Mouse (Mus musculus) liver, embryonic 13.5 days (tissue): Measurements from ENCODE around the gene Ppib. TPM values are rescaled to one million over a fixed set of nuclear protein-coding genes. Genes with fewer than 3 reads are reported as not detected.

Source experiments
- ATAC-seq: fragments of 200-750 bp; cut with Nextera tagmentation; 2 replicates; pipeline ENCODE4 v1.8.0; 2017; ENCODE audit warnings: low read depth, mild to moderate bottlenecking, moderate number of reproducible peaks, moderate library complexity
- DNase-seq: peaks from one replicate; pipeline ENCODE4 v3.0.0; 2022
- H3K27ac ChIP-seq: fragments of 300-500 bp; sonication (generic); 2 replicates; pipeline ENCODE4 v1.5.1; 2015; ENCODE audit warnings: moderate library complexity, mild to moderate bottlenecking, inconsistent platforms
- H3K27me3 ChIP-seq: fragments of 300-500 bp; sonication (generic); 2 replicates; pipeline ENCODE4 v1.6.1; 2015; ENCODE audit warnings: mild to moderate bottlenecking, inconsistent platforms
- H3K36me3 ChIP-seq: fragments of 300-500 bp; sonication (generic); 2 replicates; pipeline ENCODE4 v1.6.1; 2015; ENCODE audit warnings: mild to moderate bottlenecking, inconsistent platforms
- H3K4me1 ChIP-seq: fragments of 300-500 bp; sonication (generic); replicated peaks from 2 replicates; pipeline ENCODE4 v1.6.1; 2015; ENCODE audit warnings: inconsistent platforms
- H3K4me2 ChIP-seq: fragments of 300-500 bp; sonication (generic); 2 replicates; pipeline ENCODE4 v1.6.1; 2015; ENCODE audit warnings: inconsistent platforms, mild to moderate bottlenecking, moderate library complexity
- H3K4me3 ChIP-seq: fragments of 300-500 bp; sonication (generic); replicated peaks from 2 replicates; pipeline ENCODE4 v1.5.1; 2015; ENCODE audit warnings: mild to moderate bottlenecking, inconsistent platforms
- H3K9ac ChIP-seq: fragments of 300-500 bp; sonication (generic); 2 replicates; pipeline ENCODE4 v1.6.1; 2015; ENCODE audit warnings: mild to moderate bottlenecking, inconsistent platforms
- H3K9me3 ChIP-seq: fragments of 300-500 bp; sonication (generic); replicated peaks from 2 replicates; pipeline ENCODE4 v1.6.1; 2016; ENCODE audit warnings: inconsistent platforms
- WGBS: fragments of 180-500 bp; shearing (Covaris S2); methylation state at CpG from one replicate; pipeline ENCODE4 v1.1.7; 2015; ENCODE audit not compliant: insufficient replicate concordance; 5-methylcytosine and 5-hydroxymethylcytosine counted together
- polyA plus RNA-seq: library from polyadenylated mRNA; unstranded; fragments of >200 nt; fragmentation: Nextera tagmentation; extraction: Ambion mirVana; gene quantifications from 2 replicates; pipeline ENCODE4 v1.2.1, GENCODE M21; 2015

Gene Ppib
- 380 and 383 TPM in 2 replicates for polyA plus RNA-seq

DNA sequence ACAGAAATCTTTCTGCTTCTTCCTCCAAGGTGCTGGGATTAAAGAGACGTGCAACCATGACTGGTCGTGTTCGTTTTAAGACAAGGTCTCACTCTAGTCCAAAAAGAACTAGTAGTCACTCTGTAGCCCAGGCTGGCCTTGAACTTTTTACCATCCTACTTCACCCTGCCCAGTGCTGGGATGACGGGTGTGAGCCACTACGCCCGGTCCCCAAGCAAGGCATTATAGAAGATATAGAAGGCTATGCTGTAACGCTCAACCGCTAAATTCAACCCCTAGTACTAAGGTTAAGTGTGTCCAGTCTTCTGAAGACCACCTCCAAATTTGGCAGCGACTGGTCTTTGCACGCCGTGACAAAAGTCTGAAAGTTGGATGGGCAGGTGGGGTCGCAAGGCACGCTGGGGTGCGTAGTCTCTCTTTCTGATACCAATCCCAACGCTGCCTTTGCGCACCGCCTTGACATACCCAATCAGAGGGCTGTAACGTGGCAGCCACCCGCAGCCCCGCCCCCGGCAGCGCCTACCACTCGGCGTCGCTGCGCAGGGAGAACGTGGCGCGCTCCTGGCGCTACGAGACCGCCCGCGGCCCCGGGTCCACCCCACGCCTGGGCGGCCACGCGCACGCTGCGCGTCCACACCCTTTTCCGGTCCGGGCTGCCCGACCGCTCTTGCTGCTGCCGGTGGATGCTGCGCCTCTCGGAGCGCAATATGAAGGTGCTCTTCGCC is at the start of gene Ppib:
Ppib (plus strand) TSS at position 640 of the 725 bp plus-strand sequence.
- under 1% methylated on average over 51 of the region's 51 CpGs for WGBS
- peak; percentile 98 for DNase-seq
- H3K9ac ChIP-seq, result peak within 1 kb of the TSS; percentile 92

DNA sequence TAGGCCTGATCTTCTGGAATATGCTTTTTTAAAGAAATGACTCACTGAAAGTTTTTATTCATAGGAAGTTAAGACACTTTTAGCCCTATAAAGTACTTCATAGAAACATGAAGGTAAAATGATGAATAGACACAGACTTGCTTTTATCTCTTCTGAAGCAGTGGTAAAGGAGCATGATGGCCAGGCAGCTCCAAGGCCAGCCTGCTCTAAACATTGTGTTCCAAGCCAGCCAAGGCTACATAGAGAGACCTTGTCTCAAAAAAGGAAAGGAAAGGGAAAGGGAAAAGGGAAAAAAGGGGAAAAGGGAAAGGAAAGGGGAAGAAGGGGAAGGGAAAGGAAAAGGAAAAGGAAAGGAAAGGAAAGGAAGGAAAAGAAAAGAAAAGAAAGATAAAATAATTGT is 39.4 kb upstream of the Ppib start:
- H3K9ac ChIP-seq, result no peak overlapping the region
- peaks cover 4% of the 10 kb centered on the region; the same call in 1 of the 2 replicates for H3K36me3 ChIP-seq
- no peak overlapping the region for H3K27ac ChIP-seq
- no peak overlapping the region for H3K4me2 ChIP-seq
- no peak for ATAC-seq
- H3K9me3 ChIP-seq, result no peaks in the 10 kb centered on the region
- no peak for DNase-seq
- H3K4me3 ChIP-seq, result no peak overlapping the region
- H3K4me1 ChIP-seq, result no peaks in the 10 kb centered on the region; the same call in 1 of the 2 replicates
- no peaks in the 10 kb centered on the region for H3K27me3 ChIP-seq

More for the DNA sequence above, at the start of gene Ppib:
- H3K9me3 ChIP-seq, result no peaks in the 10 kb centered on the region
- H3K27me3 ChIP-seq, result no peaks in the 10 kb centered on the region
- peaks cover 32% of the 10 kb centered on the region for H3K36me3 ChIP-seq
- peak within 1 kb of the TSS; percentile 85 for H3K4me3 ChIP-seq
- peak; percentile 95 for ATAC-seq
- peak within 1 kb of the TSS; percentile 89 for H3K27ac ChIP-seq
- H3K4me1 ChIP-seq, result peaks cover 34% of the 10 kb centered on the region
- peak within 1 kb of the TSS; percentile 78 for H3K4me2 ChIP-seq

DNA sequence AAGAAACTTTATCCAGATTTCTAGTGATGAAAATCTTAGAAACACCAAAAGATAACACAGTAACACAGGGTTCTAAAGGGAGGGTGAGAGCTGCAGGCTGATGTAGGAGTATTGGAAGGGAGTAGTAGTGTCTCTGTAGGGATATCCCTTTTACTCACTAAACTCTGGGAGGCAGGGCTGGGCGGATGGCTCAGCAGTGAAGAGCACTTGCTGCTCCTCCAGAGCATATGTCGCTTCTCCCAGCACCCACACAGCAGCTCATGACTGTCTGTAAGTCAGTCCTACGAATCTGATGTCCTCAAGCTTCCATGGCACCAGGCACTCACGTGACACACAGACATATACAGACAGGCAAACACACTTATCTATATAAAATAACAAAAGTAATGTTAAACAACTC is 21.9 kb upstream of the Ppib start:
- Histone ChIP-seq H3K27me3 (no peaks in the 10 kb centered on the region), H3K4me3 (no peak overlapping the region), H3K4me1 (no peaks in the 10 kb centered on the region), H3K4me2 (no peak overlapping the region), H3K36me3 (peaks cover 19% of the 10 kb centered on the region), H3K9me3 (no peaks in the 10 kb centered on the region), H3K9ac (no peak overlapping the region), H3K27ac (no peak overlapping the region)
- WGBS, result 85% methylated on average over 4 of the region's 4 CpGs
- DNase-seq (no peak), ATAC-seq (no peak)

DNA sequence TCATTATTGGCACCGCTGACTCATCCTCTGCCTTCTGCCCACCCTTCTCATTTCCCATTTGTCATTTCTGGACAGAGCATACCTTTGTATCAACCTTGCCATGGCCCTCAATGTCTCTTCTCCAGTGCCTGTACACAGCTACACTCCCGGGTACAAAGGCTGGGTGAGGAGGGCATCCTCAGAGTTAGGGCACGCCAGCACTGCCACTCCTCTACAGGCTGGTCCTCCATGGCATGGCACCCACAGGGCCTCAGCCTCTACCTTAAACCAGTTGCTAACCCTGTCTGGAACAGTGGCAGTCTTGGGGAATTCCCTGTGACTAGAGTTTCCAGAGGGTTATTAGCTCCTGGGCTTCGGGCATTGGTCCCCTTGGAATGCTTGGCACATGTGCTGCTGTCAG is 21.4 kb upstream of the Ppib start:
- Histone ChIP-seq H3K4me2 (no peak overlapping the region), H3K4me3 (no peak overlapping the region), H3K9me3 (no peaks in the 10 kb centered on the region), H3K9ac (no peak overlapping the region), H3K27me3 (no peaks in the 10 kb centered on the region), H3K4me1 (no peaks in the 10 kb centered on the region), H3K27ac (no peak overlapping the region), H3K36me3 (peaks cover 19% of the 10 kb centered on the region)
- ATAC-seq (no peak), DNase-seq (no peak)
- 75% methylated on average over 4 of the region's 4 CpGs for WGBS

DNA sequence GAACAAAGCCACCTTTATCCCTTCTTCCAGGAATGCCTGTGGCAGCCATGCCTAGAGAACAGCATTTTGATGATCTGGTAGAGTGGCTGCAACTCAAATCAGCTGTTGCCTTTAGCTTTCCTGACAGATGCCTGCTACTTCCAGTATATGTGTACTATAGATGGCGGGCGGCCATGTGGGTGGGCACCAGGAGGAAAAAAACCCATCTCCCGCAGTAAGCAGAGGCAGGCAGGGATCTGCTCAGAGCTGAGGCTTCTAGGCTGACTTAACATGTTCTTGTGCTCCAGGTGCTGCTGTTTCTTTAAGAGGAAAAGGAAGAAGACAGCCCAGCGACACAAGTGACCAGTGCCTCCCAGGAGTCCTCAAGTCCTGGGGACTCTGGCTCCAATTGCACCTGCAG is 20.7 kb upstream of the Ppib start:
- H3K4me1 ChIP-seq, result no peaks in the 10 kb centered on the region
- no peak overlapping the region for H3K4me2 ChIP-seq
- no peaks in the 10 kb centered on the region for H3K9me3 ChIP-seq
- H3K27ac ChIP-seq, result no peak overlapping the region
- H3K4me3 ChIP-seq, result no peak overlapping the region
- no peak for ATAC-seq
- peaks cover 19% of the 10 kb centered on the region for H3K36me3 ChIP-seq
- no peaks in the 10 kb centered on the region for H3K27me3 ChIP-seq
- WGBS, result 76% methylated on average over 4 of the region's 4 CpGs
- DNase-seq, result no peak
- H3K9ac ChIP-seq, result no peak overlapping the region

GRCm38 (mm10) chr9:66040801-66041200 is 19.2 kb upstream of the Ppib start:
- Histone ChIP-seq H3K27ac (no peak overlapping the region), H3K4me3 (no peak overlapping the region), H3K9ac (no peak overlapping the region), H3K4me1 (no peaks in the 10 kb centered on the region), H3K36me3 (peaks cover 19% of the 10 kb centered on the region), H3K4me2 (no peak overlapping the region), H3K9me3 (no peaks in the 10 kb centered on the region), H3K27me3 (no peaks in the 10 kb centered on the region)
- 66% methylated on average over 3 of the region's 3 CpGs for WGBS
- DNase-seq (no peak), ATAC-seq (no peak)

DNA sequence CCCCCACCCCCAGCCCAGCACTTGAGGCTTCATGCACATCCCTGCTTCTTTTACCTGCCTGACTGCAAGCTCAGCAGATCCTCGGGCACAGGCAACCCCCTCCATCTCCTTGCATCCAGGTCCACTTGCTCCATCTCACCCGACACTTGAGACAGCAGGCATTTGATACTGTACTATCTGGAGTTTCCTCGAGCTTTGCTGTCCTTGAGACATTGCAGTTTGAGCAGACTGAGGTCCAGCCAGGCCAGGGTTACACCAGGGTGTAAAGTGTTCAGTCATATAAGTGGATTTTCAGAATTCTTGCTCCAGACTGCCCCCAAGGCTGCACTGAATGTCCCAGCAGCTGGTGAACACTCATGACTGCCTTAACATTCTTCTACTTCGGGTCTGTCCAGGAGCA is 17.7 kb upstream of the Ppib start:
- Histone ChIP-seq H3K27ac (no peak overlapping the region), H3K27me3 (no peaks in the 10 kb centered on the region), H3K4me3 (no peak overlapping the region), H3K4me2 (no peak overlapping the region), H3K4me1 (no peaks in the 10 kb centered on the region), H3K9ac (no peak overlapping the region), H3K36me3 (peaks cover 19% of the 10 kb centered on the region), H3K9me3 (no peaks in the 10 kb centered on the region)
- no peak for ATAC-seq
- no peak for DNase-seq
- WGBS, result 68% methylated on average over 4 of the region's 4 CpGs

DNA sequence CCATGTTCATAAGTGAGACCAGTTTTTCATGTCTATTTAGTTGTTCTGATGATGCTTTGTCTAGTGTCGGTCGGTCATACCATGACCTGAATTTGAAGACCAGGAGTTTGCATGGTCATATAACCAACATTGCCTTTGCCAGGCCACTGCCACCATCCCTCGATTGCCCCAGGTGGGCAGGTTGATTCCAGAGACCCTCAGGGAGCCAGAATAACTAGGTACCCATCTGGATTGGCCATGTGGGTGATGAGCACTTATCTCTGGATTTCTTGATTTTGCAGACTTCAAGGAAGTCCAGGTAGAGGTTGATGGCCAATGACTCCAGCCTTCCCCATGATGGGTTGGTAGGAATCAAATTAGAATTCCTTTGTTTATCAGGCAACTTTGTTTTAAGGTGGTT is 16.8 kb upstream of the Ppib start:
- Histone ChIP-seq H3K4me2 (no peak overlapping the region), H3K27me3 (no peaks in the 10 kb centered on the region), H3K36me3 (peaks cover 15% of the 10 kb centered on the region), H3K4me3 (no peak overlapping the region), H3K9ac (no peak overlapping the region), H3K27ac (no peak overlapping the region), H3K4me1 (no peaks in the 10 kb centered on the region), H3K9me3 (no peaks in the 10 kb centered on the region)
- WGBS, result 79% methylated on average over 3 of the region's 3 CpGs
- DNase-seq, result no peak
- no peak for ATAC-seq

DNA sequence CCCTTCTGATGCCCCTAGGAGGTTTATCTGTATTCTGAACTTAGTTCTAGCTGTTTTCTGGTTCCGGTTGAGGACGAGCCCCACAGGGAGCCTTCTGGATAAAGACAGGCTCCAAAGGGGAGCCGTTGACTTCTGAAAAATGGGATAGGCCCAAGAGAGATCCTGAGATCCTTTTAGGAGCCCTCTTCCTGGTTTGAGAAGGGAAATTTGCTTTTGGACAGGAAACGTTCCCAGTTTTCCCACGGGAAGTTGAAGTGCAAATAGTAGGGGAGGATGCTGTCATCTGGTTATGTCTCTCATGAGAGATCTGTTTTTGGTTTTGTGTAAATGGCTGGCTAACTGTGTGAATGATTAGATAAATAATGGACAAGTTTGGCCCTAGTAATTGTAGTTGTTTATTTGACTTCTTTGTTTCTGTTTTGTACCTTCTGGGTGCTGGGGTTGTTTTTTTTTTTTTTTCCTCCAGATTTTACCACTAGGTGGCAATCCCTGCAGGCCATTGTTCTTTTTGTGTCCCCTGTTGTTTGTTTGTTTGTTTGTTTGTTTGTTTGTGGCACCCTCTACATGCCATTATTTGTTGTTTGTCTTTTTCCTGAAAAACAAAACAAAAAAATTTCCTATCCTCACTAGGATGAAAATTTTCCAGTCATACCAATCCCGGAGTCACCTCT is 10.0 kb upstream of the Ppib start:
- 72% methylated on average over 6 of the region's 6 CpGs for WGBS
- ATAC-seq, result no peak

DNA sequence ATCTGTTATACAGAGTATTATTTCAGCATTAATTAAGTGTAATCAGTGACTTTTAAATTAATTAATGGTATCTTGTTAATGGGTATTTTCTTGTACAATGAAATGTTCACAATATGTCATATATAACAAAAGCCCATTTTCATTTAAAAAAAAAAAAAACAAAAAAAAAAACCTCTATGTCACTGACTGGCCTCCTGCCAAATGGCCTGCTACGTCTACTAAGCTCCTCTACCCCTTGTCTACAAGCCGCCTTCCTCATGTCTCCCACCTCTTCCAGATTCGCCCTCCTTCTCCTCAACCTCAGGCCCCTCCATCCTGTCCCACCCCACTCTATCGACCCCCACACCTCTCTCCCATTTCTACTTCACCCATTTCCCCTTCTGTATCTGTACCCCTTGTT is 8.5 kb upstream of the Ppib start:
- no peaks in the 10 kb centered on the region for H3K27me3 ChIP-seq
- H3K27ac ChIP-seq, result no peak overlapping the region
- no peak overlapping the region for H3K4me3 ChIP-seq
- DNase-seq (no peak), ATAC-seq (no peak)
- 0 out of 2 replicates have a peak, but pooled peaks cover 5% of the 10 kb centered on the region for H3K4me1 ChIP-seq
- peaks cover 6% of the 10 kb centered on the region; the same call in 1 of the 2 replicates for H3K9me3 ChIP-seq
- no peak overlapping the region for H3K9ac ChIP-seq
- no peaks in the 10 kb centered on the region for H3K36me3 ChIP-seq
- WGBS, result 62% methylated on average over 4 of the region's 4 CpGs
- H3K4me2 ChIP-seq, result no peak overlapping the region

More for the DNA sequence above, 10.0 kb upstream of the Ppib start:
- no peak overlapping the region for H3K9ac ChIP-seq
- H3K27me3 ChIP-seq, result no peaks in the 10 kb centered on the region
- no peaks in the 10 kb centered on the region for H3K36me3 ChIP-seq
- H3K4me3 ChIP-seq, result no peak overlapping the region
- 0 out of 2 replicates have a peak, but pooled peaks cover 5% of the 10 kb centered on the region for H3K4me1 ChIP-seq
- peaks cover 6% of the 10 kb centered on the region; the same call in 1 of the 2 replicates for H3K9me3 ChIP-seq
- DNase-seq, result no peak
- H3K4me2 ChIP-seq, result no peak overlapping the region
- no peak overlapping the region for H3K27ac ChIP-seq

- DNase-seq (no peak), ATAC-seq (no peak)
- 0 out of 2 replicates have a peak, but pooled peaks cover 5% of the 10 kb centered on the region for H3K4me1 ChIP-seq
- no peaks in the 10 kb centered on the region for H3K27me3 ChIP-seq
- no peak overlapping the region for H3K4me2 ChIP-seq
- peaks cover 6% of the 10 kb centered on the region; the same call in 1 of the 2 replicates for H3K9me3 ChIP-seq
- no peak overlapping the region for H3K9ac ChIP-seq
- no peak overlapping the region for H3K27ac ChIP-seq
- H3K36me3 ChIP-seq, result no peaks in the 10 kb centered on the region
- no peak overlapping the region for H3K4me3 ChIP-seq
- WGBS, result 79% methylated on average over 1 of the region's 1 CpGs
Measured at GRCm38 (mm10) chr9:66052731-66053130, 7.3 kb upstream of the Ppib start.
